Mouse (Mus musculus): ENCODE measurements around the gene Pax7. TPM values are rescaled to one million over a fixed set of nuclear protein-coding genes. Genes with fewer than 3 reads are reported as not detected.

Gene Pax7
- polyA plus RNA-seq (2017; shearing (Covaris generic)): not detected

GRCm38 (mm10) chr4:139833036-139833634 is at the start of gene Pax7:
Pax7 (minus strand) TSS chr4:139833528.

Other genes starting within 250 kb of the Pax7 start
- not detected for gene Gm21969, start 230.3 kb downstream of the Pax7 start, polyA plus RNA-seq (2017; shearing (Covaris generic))
- gene Aldh4a1, start 210.7 kb downstream of the Pax7 start, polyA plus RNA-seq (2017; shearing (Covaris generic)): 23.3 TPM
- gene Tas1r2, start 180.0 kb downstream of the Pax7 start, polyA plus RNA-seq (2017; shearing (Covaris generic)): not detected
- not detected for gene Klhdc7a, start 134.5 kb upstream of the Pax7 start, polyA plus RNA-seq (2017; shearing (Covaris generic))

All from CD4-positive, CD25-positive, alpha-beta regulatory T cell, adult 9 weeks (primary cell).